Mouse (Mus musculus) G1E (cell line): ENCODE measurements around the gene Iqcd. TPM values are rescaled to one million over a fixed set of nuclear protein-coding genes. Genes with fewer than 3 reads are reported as not detected.

Source experiments
- ATAC-seq: 2 replicates; pipeline ENCODE4 v1.8.0; 2016; ENCODE audit warnings: mild to moderate bottlenecking; ENCODE audit not compliant: insufficient number of reproducible peaks, poor library complexity, low FRiP score, severe bottlenecking; ENCODE audit errors: extremely low read depth
- DNase-seq: peaks from one replicate; pipeline ENCODE4 v3.0.0; 2012; ENCODE audit warnings: low spot score
- H3K27me3 ChIP-seq: 2 replicates; pipeline ENCODE4 v1.6.1; 2012; ENCODE audit warnings: mild to moderate bottlenecking, low read length, inconsistent platforms; ENCODE audit not compliant: insufficient read depth
- H3K36me3 ChIP-seq: replicated peaks from 2 replicates; pipeline ENCODE3; 2012; ENCODE audit warnings: mild to moderate bottlenecking, inconsistent platforms
- H3K4me1 ChIP-seq: 2 replicates; pipeline ENCODE4 v1.6.1; 2012; ENCODE audit warnings: low read depth, low read length, inconsistent platforms, mixed read lengths; ENCODE audit not compliant: insufficient read depth
- H3K4me3 ChIP-seq: 2 replicates; pipeline ENCODE4 v1.5.1; 2012; ENCODE audit warnings: low read depth, mild to moderate bottlenecking, inconsistent platforms, low read length, moderate library complexity, mixed read lengths
- H3K9me3 ChIP-seq: replicated peaks from 2 replicates; pipeline ENCODE4 v1.6.1; 2012; ENCODE audit warnings: inconsistent platforms
- CTCF ChIP-seq: IDR thresholded peaks from 2 replicates; pipeline ENCODE4 v1.5.1; 2012; ENCODE audit warnings: low read depth, low read length, inconsistent platforms, mixed read lengths
- GATA1 ChIP-seq: IDR thresholded peaks from 2 replicates; pipeline ENCODE4 v1.6.1; 2012; ENCODE audit warnings: borderline replicate concordance, low read length, inconsistent platforms, mixed read lengths
- GATA2 ChIP-seq: IDR thresholded peaks from 2 replicates; pipeline ENCODE4 v1.6.1; 2012; ENCODE audit warnings: low read depth, low read length, inconsistent platforms, borderline replicate concordance
- POLR2AphosphoS5 ChIP-seq: IDR thresholded peaks from 2 replicates; pipeline ENCODE4 v1.6.1; 2012; ENCODE audit warnings: low read depth, low read length, inconsistent platforms; ENCODE audit not compliant: insufficient replicate concordance
- TAL1 ChIP-seq: conservative IDR thresholded peaks from 2 replicates; pipeline ENCODE4 v1.6.1; 2012; ENCODE audit warnings: low read depth, low read length, inconsistent platforms, mixed read lengths
- polyA plus RNA-seq: library from polyadenylated mRNA; stranded (reverse); fragments of >175 nt; gene quantifications from 2 replicates; pipeline ENCODE4 v1.2.3, GENCODE M21; 2012
- total RNA-seq, 2 experiments: library from RNA; stranded (forward) in 1 of 2; stranded (reverse) in 1 of 2; fragments of 200-1000 nt in 1 of 2; fragments of >200 nt in 1 of 2; fragmentation: Nextera tagmentation in 1 of 2; gene quantifications; 2 replicates each; pipeline ENCODE4 v1.2.3; 2014 to 2017

Iqcd gene
- total and polyA plus RNA-seq, 3 experiments: 0.60 to 1.2 TPM; not detected in 1

- Histone ChIP-seq H3K4me3 (no peak overlapping the region), H3K9me3 (no peaks in the 10 kb centered on the region), H3K4me1 (peaks cover 57% of the 10 kb centered on the region), H3K27me3 (no peaks in the 10 kb centered on the region), H3K36me3 (peaks cover 100% of the 10 kb centered on the region)
- ATAC-seq (no peak), DNase-seq (no peak)
- TF ChIP-seq POLR2AphosphoS5 (no peak), CTCF (no peak), TAL1 (no peak)
Observed at GRCm38 (mm10) chr5:120621846-120622197, 33.0 kb downstream of the Iqcd start.

- TF ChIP-seq GATA2 (no peak), CTCF (no peak), TAL1 (no peak), GATA1 (no peak)
- no peak overlapping the region for H3K4me3 ChIP-seq
- no peaks in the 10 kb centered on the region for H3K9me3 ChIP-seq
- peaks cover 100% of the 10 kb centered on the region for H3K36me3 ChIP-seq
- DNase-seq (no peak), ATAC-seq (no peak)
- peaks cover 57% of the 10 kb centered on the region for H3K4me1 ChIP-seq
- H3K27me3 ChIP-seq: no peaks in the 10 kb centered on the region
Observed at GRCm38 (mm10) chr5:120622198-120622851, 33.5 kb downstream of the Iqcd start.

- DNase-seq (no peak), ATAC-seq (no peak)
- peaks cover 97% of the 10 kb centered on the region for H3K36me3 ChIP-seq
- no peak overlapping the region for H3K4me3 ChIP-seq
- H3K27me3 ChIP-seq: no peaks in the 10 kb centered on the region
- TF ChIP-seq TAL1: no peak
- no peak for TF ChIP-seq GATA1
- TF ChIP-seq CTCF: no peak
- no peak for TF ChIP-seq POLR2AphosphoS5
- TF ChIP-seq GATA2: no peak
- no peaks in the 10 kb centered on the region for H3K9me3 ChIP-seq
- peaks cover 65% of the 10 kb centered on the region for H3K4me1 ChIP-seq
Observed at GRCm38 (mm10) chr5:120624427-120624826, 35.6 kb downstream of the Iqcd start.

GRCm38 (mm10) chr5:120626399-120626798 is 37.6 kb downstream of the Iqcd start:
- Histone ChIP-seq H3K9me3 (no peaks in the 10 kb centered on the region; the same call in 1 of the 2 replicates), H3K4me1 (peaks cover 47% of the 10 kb centered on the region), H3K4me3 (no peak overlapping the region), H3K27me3 (peaks cover 2% of the 10 kb centered on the region; the same call in 1 of the 2 replicates), H3K36me3 (peaks cover 85% of the 10 kb centered on the region)
- 0 out of 2 replicates have a peak, but pooled peaks have one; percentile 48 for ATAC-seq
- no peak for TF ChIP-seq TAL1
- no peak for TF ChIP-seq GATA2
- no peak for TF ChIP-seq GATA1
- no peak for TF ChIP-seq CTCF
- no peak for TF ChIP-seq POLR2AphosphoS5
- no peak for DNase-seq

- Histone ChIP-seq H3K36me3 (peaks cover 72% of the 10 kb centered on the region), H3K4me3 (0 out of 2 replicates have a peak overlapping the region, but pooled peaks have one; percentile 7), H3K9me3 (peaks cover 10% of the 10 kb centered on the region), H3K27me3 (peaks cover 7% of the 10 kb centered on the region; the same call in 1 of the 2 replicates), H3K4me1 (peaks cover 37% of the 10 kb centered on the region)
- no peak for DNase-seq
- TF ChIP-seq POLR2AphosphoS5: no peak
- no peak for TF ChIP-seq GATA2
- TF ChIP-seq CTCF: no peak
- TF ChIP-seq GATA1: no peak
- no peak for TF ChIP-seq TAL1
- ATAC-seq: no peak
Observed at GRCm38 (mm10) chr5:120627515-120628300, 38.9 kb downstream of the Iqcd start.

GRCm38 (mm10) chr5:120628624-120629023 is 39.8 kb downstream of the Iqcd start:
- Histone ChIP-seq H3K4me1 (peaks cover 37% of the 10 kb centered on the region), H3K4me3 (no peak overlapping the region), H3K27me3 (peaks cover 11% of the 10 kb centered on the region; the same call in 1 of the 2 replicates), H3K36me3 (peaks cover 62% of the 10 kb centered on the region), H3K9me3 (peaks cover 10% of the 10 kb centered on the region)
- ATAC-seq (no peak), DNase-seq (no peak)
- TF ChIP-seq GATA1: no peak
- no peak for TF ChIP-seq CTCF
- TF ChIP-seq GATA2: no peak
- TF ChIP-seq POLR2AphosphoS5: no peak
- TF ChIP-seq TAL1: no peak
